In genomic region chr10:4346489-4347135, GRCm38 (mm10) we compare ENCODE assay signal across 8 mouse cellular contexts. TPM values are rescaled to one million over a fixed set of nuclear protein-coding genes. Genes with fewer than 3 reads are reported as not detected.
DNase-seq lines count a peak whose midpoint lies in the region; ATAC-seq and TF ChIP-seq lines count a peak whose summit lies in the region.

No protein-coding gene starts in this region.

- WGBS in embryonic facial prominence, embryonic 12.5 days: 5% methylated on average over 28 of the region's 28 CpGs
- 11% methylated on average over 28 of the region's 28 CpGs for WGBS in heart, adult 2 months
- 6% methylated on average over 28 of the region's 28 CpGs for WGBS in kidney, adult 2 months
- 10% methylated on average over 28 of the region's 28 CpGs for WGBS in limb, embryonic 11.5 days
- 8% methylated on average over 28 of the region's 28 CpGs for WGBS in midbrain, embryonic 14.5 days

- H3K79me2 ChIP-seq in heart, adult 2 months (replicated peaks; ENCODE audit: control insufficient read depth, insufficient read depth, low read length): no peaks in the 10 kb centered on the region; the same call in 1 of the 2 replicates

- intact Hi-C loops in heart, adult 2 months (cut with DNase I): loop anchor here (2.0 kb wide), 1 partner anchor 350 kb away; no protein-coding TSS in a partner anchor

- no peak for TF ChIP-seq POLR2A in heart, adult 2 months (IDR thresholded peaks at IDR 0.05; ENCODE audit: insufficient read depth, low read depth, low read length)
- no peak for TF ChIP-seq POLR2A in kidney, adult 2 months (IDR thresholded peaks at IDR 0.05; ENCODE audit: low read depth, low read length)

- peak; percentile 72; the same call in 1 of the 2 replicates for ATAC-seq in embryonic facial prominence, embryonic 12.5 days (ENCODE audit: insufficient number of reproducible peaks, insufficient read depth, low FRiP score, low TSS enrichment)
- ATAC-seq in limb, embryonic 11.5 days (ENCODE audit: insufficient number of reproducible peaks, low FRiP score, low TSS enrichment, low read depth): peak; percentile 79
- peak; percentile 87 for ATAC-seq in midbrain, embryonic 14.5 days (ENCODE audit: low FRiP score, low TSS enrichment)

- H3K4me3 ChIP-seq in embryonic facial prominence, embryonic 12.5 days: peak overlapping the region; percentile 35
- H3K4me3 ChIP-seq in heart, adult 2 months: peak overlapping the region; percentile 39
- H3K4me3 ChIP-seq in kidney, adult 2 months (ENCODE audit: insufficient read depth, low read depth, low read length): peak overlapping the region; percentile 35; the same call in 1 of the 2 replicates
- H3K4me3 ChIP-seq in limb, embryonic 11.5 days (ENCODE audit: low read depth, low read length): peak overlapping the region; percentile 30
- H3K4me3 ChIP-seq in midbrain, embryonic 14.5 days (replicated peaks; ENCODE audit: low read depth, low read length): peak overlapping the region; percentile 19

- no peak; the same call in 1 of the 2 replicates for TF ChIP-seq CTCF in heart, adult 2 months (IDR thresholded peaks at IDR 0.05)
- TF ChIP-seq CTCF in kidney, adult 2 months (conservative IDR thresholded peaks at IDR 0.05; ENCODE audit: insufficient read depth, insufficient read length, low read depth, low read length): peak; percentile 84

- no peaks in the 10 kb centered on the region for H3K27me3 ChIP-seq in embryonic facial prominence, embryonic 12.5 days
- no peaks in the 10 kb centered on the region for H3K27me3 ChIP-seq in heart, adult 2 months (ENCODE audit: control insufficient read depth, insufficient read depth, low read length)
- H3K27me3 ChIP-seq in kidney, adult 2 months (replicated peaks; ENCODE audit: control insufficient read depth, insufficient read depth, low read length): no peaks in the 10 kb centered on the region
- H3K27me3 ChIP-seq in limb, embryonic 11.5 days (ENCODE audit: control insufficient read depth, insufficient read depth, low read length): no peaks in the 10 kb centered on the region
- no peaks in the 10 kb centered on the region for H3K27me3 ChIP-seq in midbrain, embryonic 14.5 days (ENCODE audit: control insufficient read depth, insufficient read depth, low read length)

- DNase-seq in 3T3-L1 (ENCODE audit: low read depth, low spot score): peak; percentile 45
- peak; percentile 95 to 96 for DNase-seq in adrenal gland, postnatal 36 days
- peak; percentile 89 to 92 for DNase-seq in heart, adult 2 months
- peak; percentile 95 for DNase-seq in kidney, adult 2 months
- peak; percentile 94 for DNase-seq in limb, embryonic 11.5 days (ENCODE audit: low spot score)
- DNase-seq in midbrain, embryonic 14.5 days: peak; percentile 91
- DNase-seq in spleen, adult 18-20 months: peak; percentile 69 to 84

- peaks cover 4% of the 10 kb centered on the region; the same call in 1 of the 2 replicates for H3K4me1 ChIP-seq in embryonic facial prominence, embryonic 12.5 days
- H3K4me1 ChIP-seq in heart, adult 2 months (ENCODE audit: control insufficient read depth, insufficient read depth, low read length): peaks cover 4% of the 10 kb centered on the region
- no peaks in the 10 kb centered on the region for H3K4me1 ChIP-seq in kidney, adult 2 months (ENCODE audit: control insufficient read depth, insufficient read depth, low read length)
- no peaks in the 10 kb centered on the region for H3K4me1 ChIP-seq in limb, embryonic 11.5 days (ENCODE audit: control insufficient read depth, insufficient read depth, low read length)
- peaks cover 4% of the 10 kb centered on the region; the same call in 1 of the 2 replicates for H3K4me1 ChIP-seq in midbrain, embryonic 14.5 days (ENCODE audit: control insufficient read depth, insufficient read depth, low read length)

- no peaks in the 10 kb centered on the region for H3K9me3 ChIP-seq in embryonic facial prominence, embryonic 12.5 days
- no peaks in the 10 kb centered on the region for H3K9me3 ChIP-seq in limb, embryonic 11.5 days (ENCODE audit: control insufficient read depth, low read length)
- no peaks in the 10 kb centered on the region for H3K9me3 ChIP-seq in midbrain, embryonic 14.5 days (ENCODE audit: control insufficient read depth, low read length)

- H3K27ac ChIP-seq in embryonic facial prominence, embryonic 12.5 days: no peak overlapping the region
- no peak overlapping the region; the same call in 1 of the 2 replicates for H3K27ac ChIP-seq in heart, adult 2 months
- no peak overlapping the region for H3K27ac ChIP-seq in kidney, adult 2 months (ENCODE audit: insufficient read depth, low read depth, low read length)
- no peak overlapping the region for H3K27ac ChIP-seq in limb, embryonic 11.5 days (replicated peaks; ENCODE audit: low read depth, low read length)
- H3K27ac ChIP-seq in midbrain, embryonic 14.5 days (replicated peaks; ENCODE audit: low read depth, low read length): no peak overlapping the region

- peak overlapping the region; percentile 56 for H3K4me2 ChIP-seq in embryonic facial prominence, embryonic 12.5 days (replicated peaks)
- peak overlapping the region; percentile 49 for H3K4me2 ChIP-seq in limb, embryonic 11.5 days (ENCODE audit: low read depth, severe bottlenecking)
- H3K4me2 ChIP-seq in midbrain, embryonic 14.5 days (ENCODE audit: low read length): peak overlapping the region; percentile 55

- peak; percentile 54; the same call in 1 of the 2 replicates for TF ChIP-seq EP300 in heart, adult 2 months (IDR thresholded peaks at IDR 0.05; ENCODE audit: insufficient read depth, low read depth, low read length)

- peak overlapping the region; percentile 34; the same call in 1 of the 2 replicates for H3K9ac ChIP-seq in embryonic facial prominence, embryonic 12.5 days
- peak overlapping the region; percentile 68 for H3K9ac ChIP-seq in heart, adult 2 months (ENCODE audit: low read depth, low read length)
- H3K9ac ChIP-seq in limb, embryonic 11.5 days (ENCODE audit: low read length): 0 out of 2 replicates have a peak overlapping the region, but pooled peaks have one; percentile 30
- no peak overlapping the region for H3K9ac ChIP-seq in midbrain, embryonic 14.5 days (replicated peaks; ENCODE audit: low read length)

- H3K36me3 ChIP-seq in embryonic facial prominence, embryonic 12.5 days: no peaks in the 10 kb centered on the region
- H3K36me3 ChIP-seq in heart, adult 2 months (ENCODE audit: control insufficient read depth, insufficient read depth, low read length): no peaks in the 10 kb centered on the region
- H3K36me3 ChIP-seq in kidney, adult 2 months (ENCODE audit: control insufficient read depth, insufficient read depth, low read length): no peaks in the 10 kb centered on the region
- H3K36me3 ChIP-seq in limb, embryonic 11.5 days (ENCODE audit: control insufficient read depth, insufficient read depth, low read length): no peaks in the 10 kb centered on the region
- no peaks in the 10 kb centered on the region for H3K36me3 ChIP-seq in midbrain, embryonic 14.5 days (ENCODE audit: control insufficient read depth, insufficient read depth, low read length)

RNA-seq across cellular contexts. Expression of gene Zbtb2, which starts 41.3 kb away (rescaled TPM):
- total RNA-seq in adrenal gland, postnatal 36 days (2021): 10 to 100 TPM; 11.8 to 12.1 TPM
- polyA plus RNA-seq in embryonic facial prominence, embryonic 12.5 days (2016; fragmentation: Nextera tagmentation; extraction: Ambion mirVana): 17.8 and 18.0 TPM in 2 replicates
- 1 to 10 TPM; 4.9 to 6.1 TPM for total RNA-seq in heart, adult 2 months (2021)
- 3.5 and 5.9 TPM in 2 replicates for polyA plus RNA-seq in heart, adult 2 months (2012; rRNA removed)
- 6.6 and 6.9 TPM in 2 replicates for polyA plus RNA-seq in kidney, adult 2 months (2012; rRNA removed)
- 22.7 and 24.4 TPM in 2 replicates for polyA plus RNA-seq in limb, embryonic 11.5 days (2014; fragmentation: Nextera tagmentation; extraction: Ambion mirVana)
- polyA plus RNA-seq in midbrain, embryonic 14.5 days (2014; fragmentation: Nextera tagmentation; extraction: Ambion mirVana): 12.7 and 17.5 TPM in 2 replicates

Comparison
In these comparisons a context has a peak if more than half of its experiments do, and no peak if none do; other contexts are left out.
1. DNase-seq: peak in every context shown above with its lines; median percentile 96 in adrenal gland, postnatal 36 days; 95 in kidney, adult 2 months; 94 in limb, embryonic 11.5 days; 91 in midbrain, embryonic 14.5 days; 90 in heart, adult 2 months; 76 in spleen, adult 18-20 months; 45 in 3T3-L1.